Mouse (Mus musculus): Measurements from ENCODE around the gene Kank3. TPM values are rescaled to one million over a fixed set of nuclear protein-coding genes. Genes with fewer than 3 reads are reported as not detected.

Kank3 gene
- 36.2 and 40.3 TPM in 2 replicates for polyA plus RNA-seq (2015; fragmentation: Nextera tagmentation; extraction: Ambion mirVana)

DNA sequence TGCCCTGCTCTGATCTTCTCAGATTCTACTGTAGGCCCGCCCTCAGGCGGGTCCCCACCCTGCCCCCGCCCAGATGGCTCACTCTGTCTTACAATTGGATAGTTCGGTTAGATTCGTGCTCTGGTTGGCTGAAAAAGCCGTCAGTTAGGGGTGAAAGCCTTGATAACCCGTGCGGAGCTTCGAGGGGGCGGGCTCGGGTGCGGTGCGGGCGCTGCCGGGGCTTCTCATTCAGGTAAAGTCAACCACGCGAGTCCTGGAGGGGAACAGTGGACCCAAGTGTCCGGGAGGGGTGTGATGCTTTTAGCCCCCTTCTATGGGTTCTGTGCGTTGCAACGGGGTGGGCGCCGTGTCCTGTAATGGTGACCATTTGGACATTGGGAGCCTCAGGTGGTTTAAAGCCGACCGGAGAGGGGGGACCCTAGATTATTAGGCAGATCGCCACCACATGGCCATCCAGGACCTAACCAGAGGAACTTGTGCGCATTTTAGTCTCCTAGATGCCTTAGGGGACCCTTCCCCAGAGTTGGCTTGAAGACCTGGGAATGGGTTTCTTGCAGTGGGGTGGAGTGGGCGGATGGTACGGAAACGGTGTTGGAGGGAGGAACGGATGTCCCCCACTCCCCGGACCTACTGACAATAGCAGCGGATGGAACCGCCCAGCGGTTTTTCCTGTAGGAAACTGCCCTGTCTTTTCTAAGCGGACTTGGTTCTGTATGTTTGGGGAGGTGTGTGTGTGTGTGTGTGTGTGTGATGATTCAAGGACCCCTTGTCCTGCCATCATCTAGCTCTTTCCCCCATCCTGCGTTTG is at the start of gene Kank3:
Gene Kank3 (plus strand): TSS at position 186 of the 808 bp plus-strand sequence.
- ATAC-seq (ENCODE audit: low read depth): peak; percentile 98
- Histone ChIP-seq H3K9ac (peak within 1 kb of the TSS; percentile 70), H3K27me3 (peaks cover 15% of the 10 kb centered on the region), H3K9me3 (no peaks in the 10 kb centered on the region), H3K36me3 (no peaks in the 10 kb centered on the region), H3K4me3 (peak within 1 kb of the TSS; percentile 48), H3K4me1 (replicated peaks) (peaks cover 9% of the 10 kb centered on the region), H3K27ac (replicated peaks) (no peak within 1 kb of the TSS), H3K4me2 (peak within 1 kb of the TSS; percentile 68)
- under 1% methylated on average over 36 of the region's 36 CpGs for WGBS

DNA sequence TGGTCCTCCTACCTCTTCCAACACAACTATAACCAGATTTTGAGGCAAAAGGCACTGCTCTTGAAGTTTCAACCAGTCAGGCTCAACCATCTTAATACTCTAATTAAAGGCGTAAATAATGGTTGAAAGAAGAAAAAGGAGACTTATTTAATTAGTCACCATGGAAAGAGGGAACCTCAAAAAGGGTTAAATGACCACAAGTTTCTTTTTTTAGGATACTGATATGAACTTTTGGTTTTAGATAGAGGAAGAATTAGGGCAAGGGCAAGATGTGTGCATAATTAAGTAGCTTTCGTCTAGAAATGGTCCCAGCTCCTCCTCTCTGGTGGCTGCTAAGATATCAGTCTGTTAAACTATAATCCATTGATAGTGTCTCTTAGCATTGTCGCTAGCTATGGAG is 43.9 kb upstream of the Kank3 start:
- H3K9ac ChIP-seq: no peak overlapping the region
- ATAC-seq (ENCODE audit: low read depth): no peak
- 87% methylated on average over 3 of the region's 3 CpGs for WGBS
- no peak overlapping the region for H3K27ac ChIP-seq (replicated peaks)
- no peak overlapping the region for H3K4me2 ChIP-seq
- H3K27me3 ChIP-seq: 0 out of 2 replicates have a peak, but pooled peaks cover 4% of the 10 kb centered on the region
- H3K36me3 ChIP-seq: no peaks in the 10 kb centered on the region
- no peaks in the 10 kb centered on the region for H3K9me3 ChIP-seq
- no peak overlapping the region for H3K4me3 ChIP-seq
- H3K4me1 ChIP-seq (replicated peaks): no peaks in the 10 kb centered on the region

DNA sequence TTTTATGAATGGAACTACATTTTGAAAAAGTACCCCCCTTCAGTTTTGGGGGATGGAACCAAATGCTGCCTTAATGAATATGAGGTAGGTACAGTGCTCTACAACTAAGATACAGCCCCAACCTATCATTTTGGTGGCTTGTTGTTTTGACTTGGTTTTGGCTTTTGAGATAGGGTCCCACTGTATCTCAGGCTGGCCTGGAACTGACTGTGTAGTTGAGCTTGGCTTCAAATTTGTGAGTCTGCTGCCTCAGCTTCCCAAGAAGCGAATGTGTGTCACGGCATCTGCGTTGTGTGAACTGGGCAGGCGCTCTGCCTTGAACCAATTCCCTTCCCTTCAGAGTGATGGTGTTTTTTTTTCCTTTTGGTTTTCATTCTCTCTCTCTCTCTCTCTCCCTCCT is 38.7 kb upstream of the Kank3 start:
- Histone ChIP-seq H3K4me1 (replicated peaks) (no peaks in the 10 kb centered on the region), H3K9me3 (no peaks in the 10 kb centered on the region), H3K36me3 (no peaks in the 10 kb centered on the region; the same call in 1 of the 2 replicates), H3K9ac (no peak overlapping the region), H3K4me2 (no peak overlapping the region), H3K27me3 (0 out of 2 replicates have a peak, but pooled peaks cover 4% of the 10 kb centered on the region), H3K4me3 (no peak overlapping the region), H3K27ac (replicated peaks) (no peak overlapping the region)
- no peak for ATAC-seq (ENCODE audit: low read depth)
- 92% methylated on average over 4 of the region's 4 CpGs for WGBS

DNA sequence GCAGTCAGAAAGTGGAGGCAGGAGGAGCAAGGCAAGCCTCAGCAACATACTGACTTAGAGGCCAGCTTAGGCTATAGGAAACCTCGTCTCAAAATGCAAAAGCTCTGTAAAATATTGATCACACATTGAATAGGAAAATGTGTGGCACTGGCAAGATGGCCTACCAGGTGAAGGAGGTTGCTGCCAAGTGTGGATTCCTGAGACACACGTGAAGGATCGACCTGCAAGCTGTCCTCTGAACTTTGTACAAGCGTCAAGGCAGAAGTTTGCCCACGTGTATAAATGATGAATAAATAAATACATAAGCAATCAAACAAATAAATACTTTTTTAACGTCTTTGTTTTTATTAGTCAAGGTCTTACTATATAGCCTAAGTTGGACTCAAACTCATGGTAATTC is 36.9 kb upstream of the Kank3 start:
- WGBS: 81% methylated on average over 6 of the region's 6 CpGs
- ATAC-seq (ENCODE audit: low read depth): no peak
- H3K27me3 ChIP-seq: no peaks in the 10 kb centered on the region
- no peaks in the 10 kb centered on the region for H3K9me3 ChIP-seq
- peaks cover 3% of the 10 kb centered on the region for H3K36me3 ChIP-seq
- H3K27ac ChIP-seq (replicated peaks): no peak overlapping the region
- H3K9ac ChIP-seq: no peak overlapping the region
- H3K4me2 ChIP-seq: no peak overlapping the region
- no peak overlapping the region for H3K4me3 ChIP-seq
- H3K4me1 ChIP-seq (replicated peaks): peaks cover 5% of the 10 kb centered on the region; the same call in 1 of the 2 replicates

DNA sequence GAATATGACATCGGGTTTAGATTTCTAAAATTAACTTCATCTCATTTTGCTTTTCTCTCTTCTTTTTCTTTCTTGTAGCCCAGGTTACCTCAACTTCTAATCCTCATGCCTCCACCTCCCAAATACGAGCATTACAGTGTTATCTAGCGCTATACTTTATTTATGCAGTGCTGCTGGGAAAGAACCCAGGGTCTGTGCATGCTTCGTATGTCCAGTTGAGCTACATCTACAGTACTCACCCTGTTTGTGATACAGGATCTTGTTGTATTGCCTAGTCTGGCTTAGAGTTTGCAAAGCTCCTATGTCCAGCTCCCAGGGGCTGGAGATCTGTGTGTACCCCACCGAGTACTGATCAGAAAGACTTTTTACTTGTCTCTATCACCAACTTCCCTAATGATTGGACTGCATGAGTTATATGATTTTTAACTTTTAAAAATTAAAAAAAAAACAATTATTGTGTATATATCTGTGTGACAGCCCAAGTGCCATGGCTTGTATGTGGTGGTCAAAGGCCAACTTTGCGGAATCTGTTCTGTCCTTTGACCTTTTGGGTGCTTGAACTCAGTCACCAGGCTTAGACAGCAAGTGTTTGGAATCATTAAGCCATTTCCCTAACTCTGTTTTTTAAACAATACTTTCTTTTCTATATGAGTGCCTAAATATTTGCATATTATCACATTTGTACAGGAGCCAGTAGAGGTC is 36.3 kb upstream of the Kank3 start:
- Histone ChIP-seq H3K9me3 (no peaks in the 10 kb centered on the region), H3K4me3 (no peak overlapping the region), H3K4me2 (no peak overlapping the region), H3K36me3 (peaks cover 3% of the 10 kb centered on the region), H3K9ac (no peak overlapping the region), H3K4me1 (replicated peaks) (peaks cover 11% of the 10 kb centered on the region; the same call in 1 of the 2 replicates), H3K27me3 (no peaks in the 10 kb centered on the region), H3K27ac (replicated peaks) (no peak overlapping the region)
- ATAC-seq (ENCODE audit: low read depth): no peak
- WGBS: 92% methylated on average over 6 of the region's 6 CpGs

DNA sequence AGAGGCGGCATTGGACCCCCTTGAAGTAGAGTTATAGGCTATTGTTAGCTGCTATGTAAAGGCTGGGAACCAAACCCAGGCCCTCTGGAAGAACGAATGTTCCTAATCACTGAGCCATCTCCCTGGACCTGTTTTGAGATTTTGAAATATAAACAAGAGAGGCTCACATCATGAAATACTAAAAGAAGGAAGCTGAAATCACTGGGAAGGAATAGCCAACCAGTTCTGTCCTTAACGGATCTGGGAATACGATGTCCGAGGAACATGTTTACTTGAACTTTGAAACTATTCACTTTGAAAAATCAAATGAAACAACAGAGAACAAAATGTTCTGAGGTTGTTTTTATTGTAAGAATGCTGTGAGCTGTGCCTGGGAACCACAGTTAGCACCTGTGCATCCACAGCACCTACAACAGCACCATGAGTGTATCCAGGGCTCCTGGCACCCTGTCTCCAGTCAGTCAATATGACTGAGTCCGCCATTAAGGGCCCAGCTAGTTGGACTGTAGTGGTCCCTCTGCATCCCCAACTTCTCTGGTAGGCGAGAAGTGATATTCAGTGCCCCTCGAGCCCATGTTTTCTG is 35.7 kb upstream of the Kank3 start:
- H3K27ac ChIP-seq (replicated peaks): no peak overlapping the region
- H3K4me1 ChIP-seq (replicated peaks): peaks cover 13% of the 10 kb centered on the region; the same call in 1 of the 2 replicates
- H3K27me3 ChIP-seq: no peaks in the 10 kb centered on the region
- 88% methylated on average over 8 of the region's 8 CpGs for WGBS
- H3K36me3 ChIP-seq: peaks cover 3% of the 10 kb centered on the region
- H3K4me2 ChIP-seq: no peak overlapping the region
- no peak overlapping the region for H3K9ac ChIP-seq
- no peak for ATAC-seq (ENCODE audit: low read depth)
- no peak overlapping the region for H3K4me3 ChIP-seq
- H3K9me3 ChIP-seq: no peaks in the 10 kb centered on the region

DNA sequence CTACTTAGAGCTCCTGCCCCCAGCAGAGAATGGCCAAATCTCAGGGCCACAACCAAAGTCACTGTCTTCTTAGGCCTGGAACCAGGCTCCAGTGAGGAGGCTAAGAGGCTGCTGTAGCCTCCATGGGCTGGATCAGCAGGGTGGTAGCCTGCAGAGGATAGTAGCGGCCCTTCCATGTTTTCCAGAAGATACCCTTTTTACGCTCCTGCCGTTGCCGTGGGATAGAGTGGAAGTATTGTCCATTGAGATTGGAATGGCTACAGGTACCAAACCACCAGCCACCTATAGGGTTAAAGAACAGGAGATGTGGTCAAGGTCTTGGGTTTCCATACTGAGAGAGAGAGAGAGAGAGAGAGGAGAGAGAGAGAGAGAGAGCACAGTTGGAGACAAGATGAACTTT is 35.0 kb upstream of the Kank3 start:
- no peak for ATAC-seq (ENCODE audit: low read depth)
- H3K4me1 ChIP-seq (replicated peaks): peaks cover 18% of the 10 kb centered on the region; the same call in 1 of the 2 replicates
- H3K4me2 ChIP-seq: no peak overlapping the region
- peaks cover 3% of the 10 kb centered on the region for H3K36me3 ChIP-seq
- H3K9me3 ChIP-seq: no peaks in the 10 kb centered on the region
- H3K27me3 ChIP-seq: no peaks in the 10 kb centered on the region
- no peak overlapping the region for H3K4me3 ChIP-seq
- no peak overlapping the region for H3K27ac ChIP-seq (replicated peaks)
- 94% methylated on average over 4 of the region's 4 CpGs for WGBS
- H3K9ac ChIP-seq: no peak overlapping the region

DNA sequence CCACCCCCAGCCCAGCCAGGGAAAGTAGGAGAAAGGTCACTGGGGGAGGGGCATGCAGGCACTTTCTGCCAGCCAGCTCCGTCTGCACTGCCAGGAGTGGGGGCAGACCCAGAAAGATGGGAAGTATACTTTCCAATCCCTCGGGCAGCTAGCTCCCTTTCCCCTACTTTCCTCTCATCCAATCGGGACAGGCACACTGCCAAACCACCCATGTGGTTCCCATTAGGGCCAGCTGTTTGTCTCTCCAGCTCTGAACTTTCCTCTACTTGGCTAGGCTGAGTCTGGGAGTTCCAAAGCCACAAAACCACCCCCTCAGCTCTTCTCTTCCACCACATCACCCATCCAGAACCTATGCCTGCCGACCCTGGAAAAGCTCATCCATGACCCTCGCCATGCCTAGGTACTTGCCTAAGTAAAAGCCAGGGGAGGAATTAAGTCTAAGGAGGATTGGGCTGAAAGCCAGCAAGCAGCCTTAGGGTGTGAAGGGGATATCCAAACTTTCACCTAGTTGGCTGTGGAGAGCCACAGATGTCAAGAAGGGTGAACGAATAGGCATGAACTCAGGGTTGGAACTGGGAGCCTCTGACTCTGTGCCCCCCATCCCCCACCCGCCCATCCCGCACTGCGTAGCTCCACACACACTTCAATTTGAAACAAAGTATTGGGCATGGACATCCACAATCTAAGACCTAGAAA is 30.9 kb upstream of the Kank3 start:
- H3K36me3 ChIP-seq: peaks cover 3% of the 10 kb centered on the region
- peak overlapping the region; percentile 79 for H3K27ac ChIP-seq (replicated peaks)
- peak overlapping the region; percentile 48 for H3K4me3 ChIP-seq
- no peaks in the 10 kb centered on the region for H3K9me3 ChIP-seq
- peaks cover 34% of the 10 kb centered on the region for H3K4me1 ChIP-seq (replicated peaks)
- peaks cover 7% of the 10 kb centered on the region; the same call in 1 of the 2 replicates for H3K27me3 ChIP-seq
- no peak overlapping the region for H3K9ac ChIP-seq
- H3K4me2 ChIP-seq: peak overlapping the region; percentile 86
- 52% methylated on average over 9 of the region's 9 CpGs for WGBS
- peak; percentile 79 for ATAC-seq (ENCODE audit: low read depth)

DNA sequence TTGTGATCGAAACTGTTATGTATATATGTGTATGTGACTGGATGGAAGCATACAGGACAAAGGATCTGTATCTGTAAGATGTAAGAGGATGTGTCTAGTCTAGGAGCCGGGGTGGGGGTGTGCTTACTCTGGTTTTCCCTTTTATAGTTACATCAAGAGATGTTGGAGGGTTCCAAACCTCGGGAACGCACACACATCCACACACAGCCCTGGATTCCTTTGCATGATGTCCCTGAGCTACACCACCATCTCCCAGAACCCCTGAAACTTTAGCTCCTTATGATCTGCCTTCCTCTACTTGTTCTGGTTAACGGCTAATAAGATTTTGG is 30.4 kb upstream of the Kank3 start:
- ATAC-seq (ENCODE audit: low read depth): no peak
- no peak overlapping the region for H3K9ac ChIP-seq
- peaks cover 34% of the 10 kb centered on the region for H3K4me1 ChIP-seq (replicated peaks)
- peak overlapping the region; percentile 86 for H3K4me2 ChIP-seq
- H3K36me3 ChIP-seq: peaks cover 3% of the 10 kb centered on the region
- H3K4me3 ChIP-seq: peak overlapping the region; percentile 48
- peaks cover 7% of the 10 kb centered on the region; the same call in 1 of the 2 replicates for H3K27me3 ChIP-seq
- H3K9me3 ChIP-seq: no peaks in the 10 kb centered on the region
- 86% methylated on average over 5 of the region's 5 CpGs for WGBS
- peak overlapping the region; percentile 79 for H3K27ac ChIP-seq (replicated peaks)

DNA sequence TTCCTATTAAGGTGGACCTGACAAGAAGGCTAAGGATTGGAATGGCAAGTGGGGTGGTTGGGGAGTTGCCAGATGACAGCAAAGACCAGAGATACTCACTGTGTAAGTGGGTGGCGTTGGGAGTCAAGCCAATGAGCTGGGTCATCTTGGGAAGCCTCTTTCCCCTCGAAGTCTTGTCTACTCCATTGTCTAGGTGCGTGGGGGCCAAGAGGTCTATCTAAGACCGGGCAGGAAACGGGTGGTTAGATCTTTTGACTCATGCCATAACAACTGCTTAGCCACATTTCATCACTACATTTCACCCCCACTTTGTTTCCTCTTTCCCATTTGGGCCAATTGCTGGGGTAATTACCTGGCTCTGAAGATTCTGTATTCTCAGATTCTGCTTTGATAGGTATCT is 29.9 kb upstream of the Kank3 start:
- no peak overlapping the region for H3K9ac ChIP-seq

DNA sequence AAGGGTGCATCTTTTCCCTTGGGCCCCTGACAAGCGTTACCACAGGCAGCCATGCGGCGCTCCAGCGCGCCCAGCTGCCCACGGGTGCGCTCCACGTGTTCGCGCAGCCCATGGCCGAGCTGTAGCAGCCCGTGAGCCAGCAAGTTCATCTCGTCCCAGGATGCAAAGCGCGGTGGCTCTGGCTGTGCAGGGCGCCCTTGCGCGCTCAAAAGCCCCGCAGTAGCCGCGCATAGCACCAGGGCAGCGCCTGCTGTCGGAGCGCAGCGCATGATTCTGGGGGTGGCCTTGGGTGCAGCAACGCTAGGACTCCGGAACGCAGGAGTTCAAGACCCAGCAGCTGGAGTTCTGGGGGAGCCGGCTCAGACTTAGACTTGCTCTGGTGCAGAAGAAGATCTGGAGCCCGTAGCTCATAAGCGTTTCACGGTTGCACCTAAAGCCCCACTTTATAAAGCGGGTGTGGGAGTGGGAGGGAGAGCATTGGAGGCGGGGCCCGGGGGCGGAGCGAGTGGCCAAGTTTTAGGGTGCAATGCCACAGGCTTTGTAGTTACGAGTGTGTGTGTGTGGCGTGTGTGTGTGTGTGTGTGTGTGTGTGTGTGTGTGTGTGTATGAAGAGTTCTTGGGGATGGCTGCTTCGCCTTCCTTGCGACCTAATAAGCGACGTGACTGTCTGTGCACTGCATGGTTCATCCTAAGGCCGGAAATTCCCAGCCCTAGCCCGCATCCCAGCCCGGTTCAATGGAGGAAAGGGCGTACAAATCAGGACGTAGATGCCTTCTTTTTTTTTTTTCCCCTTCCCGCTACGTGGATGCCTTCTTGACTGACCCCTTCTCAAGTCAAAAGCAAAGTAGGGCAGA is 29.0 kb upstream of the Kank3 start, which contains the start of gene Angptl4:
Gene Angptl4 (minus strand): TSS at position 707 of the 854 bp plus-strand sequence.
- WGBS: 1% methylated on average over 50 of the region's 50 CpGs
- peak; percentile 78 for ATAC-seq (ENCODE audit: low read depth)

More for the DNA sequence above, 29.9 kb upstream of the Kank3 start:
- Histone ChIP-seq H3K9me3 (no peaks in the 10 kb centered on the region), H3K4me1 (replicated peaks) (peaks cover 34% of the 10 kb centered on the region), H3K27ac (replicated peaks) (peak overlapping the region; percentile 79), H3K36me3 (peaks cover 3% of the 10 kb centered on the region), H3K4me2 (peak overlapping the region; percentile 86), H3K27me3 (peaks cover 7% of the 10 kb centered on the region; the same call in 1 of the 2 replicates), H3K4me3 (peak overlapping the region; percentile 48)
- 81% methylated on average over 5 of the region's 5 CpGs for WGBS
- no peak for ATAC-seq (ENCODE audit: low read depth)

More for the DNA sequence above, 29.0 kb upstream of the Kank3 start, which contains the start of gene Angptl4:
- Histone ChIP-seq H3K27me3 (peaks cover 7% of the 10 kb centered on the region; the same call in 1 of the 2 replicates), H3K27ac (replicated peaks) (peak within 1 kb of the TSS; percentile 79), H3K9me3 (no peaks in the 10 kb centered on the region), H3K9ac (peak within 1 kb of the TSS; percentile 72), H3K4me1 (replicated peaks) (peaks cover 34% of the 10 kb centered on the region), H3K4me2 (peak within 1 kb of the TSS; percentile 86), H3K4me3 (peak within 1 kb of the TSS; percentile 48), H3K36me3 (peaks cover 3% of the 10 kb centered on the region; the same call in 1 of the 2 replicates)

Data from neural tube, embryonic 13.5 days (tissue).